Comparison of ENCODE assay signal across 17 mouse cellular contexts in the genomic region with DNA sequence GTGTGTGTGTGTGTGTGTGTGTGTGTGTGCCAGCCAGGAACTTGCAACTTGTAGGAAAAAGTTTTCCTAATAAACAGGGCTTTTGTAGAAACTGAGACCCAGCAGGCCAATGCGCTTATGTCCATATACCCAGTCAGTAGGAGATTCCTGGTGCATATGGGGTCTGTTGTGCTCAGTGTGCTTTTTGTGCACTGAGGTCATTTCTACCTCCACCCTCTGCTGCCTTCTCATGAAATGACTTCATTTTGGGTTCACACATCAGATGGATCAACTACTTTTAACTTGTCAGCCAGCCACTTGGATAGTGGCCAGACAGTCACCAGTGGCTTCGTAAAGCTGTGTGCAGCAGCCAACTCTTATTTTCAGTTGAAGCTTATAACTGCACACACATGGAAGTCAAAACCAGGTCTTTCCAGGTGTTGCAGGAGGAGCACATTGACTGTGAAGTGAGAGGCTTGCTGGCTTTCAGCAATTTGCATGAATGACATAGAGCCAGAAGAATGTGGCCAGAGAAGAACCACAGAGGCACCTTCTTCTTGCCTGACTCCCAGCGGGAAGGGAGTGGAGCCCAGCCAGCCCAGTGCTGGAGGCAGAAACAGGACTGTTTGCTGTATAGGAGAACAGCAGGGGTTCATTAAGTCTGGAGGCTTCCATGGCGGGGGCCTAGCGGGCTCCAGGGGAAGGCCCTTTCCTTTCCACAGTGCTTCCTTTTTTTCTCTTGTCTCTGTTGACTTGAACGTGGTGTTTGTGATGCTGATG. TPM values are rescaled to one million over a fixed set of nuclear protein-coding genes. Genes with fewer than 3 reads are reported as not detected.
DNase-seq lines count a peak whose midpoint lies in the region; ATAC-seq and TF ChIP-seq lines count a peak whose summit lies in the region.
"Had no signal": no experiment of that assay in that cellular context is flagged by ENCODE, and none has a peak within 500 bp of the region (broad histone marks: within the 10 kb centered on the region; RNA-seq: fewer than 3 reads in every experiment).

No protein-coding gene starts in this region.

- no peak overlapping the region for H3K4me3 ChIP-seq in kidney, embryonic 14.5 days (ENCODE audit: low read length)
- H3K4me3 ChIP-seq in CH12.LX (replicated peaks in 1 of 3; ENCODE audit: low read depth in 2 of 3, low read length in 2 of 3, poor library complexity in 1 of 3), result no peak overlapping the region
- H3K4me3 ChIP-seq in forebrain, embryonic 10.5 days, result no peak overlapping the region
- H3K4me3 ChIP-seq in hindbrain, embryonic 13.5 days, result no peak overlapping the region
- H3K4me3 ChIP-seq: midbrain, embryonic 12.5 days; stomach, embryonic 15.5 days had no signal

- H3K79me2 ChIP-seq in CH12.LX (replicated peaks; ENCODE audit: control insufficient read depth, extremely low read depth, insufficient read depth, poor library complexity, severe bottlenecking), result no peaks in the 10 kb centered on the region

- peaks cover 4% of the 10 kb centered on the region; the same call in 1 of the 2 replicates for H3K27me3 ChIP-seq in kidney, embryonic 14.5 days (ENCODE audit: control insufficient read depth, insufficient read depth, low read length)
- H3K27me3 ChIP-seq in CH12.LX (replicated peaks), result no peaks in the 10 kb centered on the region
- H3K27me3 ChIP-seq in forebrain, embryonic 10.5 days (ENCODE audit: poor library complexity, severe bottlenecking), result peaks cover 5% of the 10 kb centered on the region
- H3K27me3 ChIP-seq in hindbrain, embryonic 13.5 days, result peaks cover 5% of the 10 kb centered on the region; the same call in 1 of the 2 replicates
- H3K27me3 ChIP-seq: stomach, embryonic 15.5 days had no signal

- no peak for TF ChIP-seq RAD21 in CH12.LX (IDR thresholded peaks at IDR 0.05; ENCODE audit: low read depth, low read length)

- TF ChIP-seq EP300 in CH12.LX (IDR thresholded peaks at IDR 0.05; ENCODE audit: low read length), result no peak

- no peak overlapping the region for H3K9ac ChIP-seq in kidney, embryonic 14.5 days (ENCODE audit: low read depth, low read length)
- H3K9ac ChIP-seq in CH12.LX (ENCODE audit: insufficient read depth, low read depth), result no peak overlapping the region
- no peak overlapping the region for H3K9ac ChIP-seq in hindbrain, embryonic 13.5 days
- H3K9ac ChIP-seq: liver, postnatal 0 days; midbrain, embryonic 12.5 days; stomach, embryonic 15.5 days had no signal

- in situ Hi-C loops in CH12.LX (cut with MboI; ENCODE audit: low pct_ligation_motif_present, low pct_unique_long_range_greater_than_20kb, low sequenced_read_pairs), result no loop called here

- H3K36me3 ChIP-seq in kidney, embryonic 14.5 days (ENCODE audit: control insufficient read depth, insufficient read depth, low read length), result no peaks in the 10 kb centered on the region
- H3K36me3 ChIP-seq in CH12.LX (replicated peaks in 1 of 2; ENCODE audit: control insufficient read depth in 1 of 2, insufficient read depth in 1 of 2, low read length in 1 of 2), result no peaks in the 10 kb centered on the region
- H3K36me3 ChIP-seq in forebrain, embryonic 10.5 days (replicated peaks), result no peaks in the 10 kb centered on the region
- H3K36me3 ChIP-seq in hindbrain, embryonic 13.5 days, result no peaks in the 10 kb centered on the region
- H3K36me3 ChIP-seq: G1E; midbrain, embryonic 12.5 days; stomach, embryonic 15.5 days had no signal

- H3K4me2 ChIP-seq in kidney, embryonic 14.5 days (replicated peaks; ENCODE audit: low read depth, low read length), result no peak overlapping the region
- H3K4me2 ChIP-seq in CH12.LX (ENCODE audit: insufficient read depth, low read depth, poor library complexity, severe bottlenecking), result no peak overlapping the region
- no peak overlapping the region for H3K4me2 ChIP-seq in hindbrain, embryonic 13.5 days
- H3K4me2 ChIP-seq: midbrain, embryonic 12.5 days; stomach, embryonic 15.5 days had no signal

- dilution Hi-C loops in CH12.LX (cut with MboI; ENCODE audit: extremely low pct_ligation_motif_present, extremely low pct_unique_long_range_greater_than_20kb, low sequenced_read_pairs), result no loop called here

- no peak for TF ChIP-seq POLR2A in CH12.LX (IDR thresholded peaks at IDR 0.05; ENCODE audit: low read depth, low read length)

- peak; percentile 17 for DNase-seq in kidney, adult 11 months
- DNase-seq in CH12.LX (ENCODE audit: extremely low read depth), result peak; percentile 48
- DNase-seq in NIH3T3 (ENCODE audit: low read depth), result peak; percentile 68
- DNase-seq in kidney, postnatal 10 days, result peak; percentile 39
- DNase-seq in forebrain, embryonic 10.5 days (ENCODE audit: extremely low spot score, low spot score), result no peak
- DNase-seq in yolk sac, embryonic 10.5 days (ENCODE audit: low spot score), result no peak
- DNase-seq: adrenal gland, postnatal 25 days; cerebellum, adult 9-10 months; liver, postnatal 0 days had no signal

- ATAC-seq in kidney, embryonic 14.5 days (ENCODE audit: low FRiP score, low TSS enrichment), result no peak
- no peak for ATAC-seq in hindbrain, embryonic 13.5 days (ENCODE audit: low FRiP score)
- ATAC-seq: liver, postnatal 0 days had no signal

- 50% methylated on average over 6 of the region's 6 CpGs for WGBS in kidney, embryonic 14.5 days
- 38% methylated on average over 6 of the region's 6 CpGs for WGBS in forebrain, embryonic 10.5 days
- 37% methylated on average over 6 of the region's 6 CpGs for WGBS in hindbrain, embryonic 13.5 days

- TF ChIP-seq CTCF in CH12.LX (conservative IDR thresholded peaks at IDR 0.05 in 1 of 2, IDR thresholded peaks at IDR 0.05 in 1 of 2; ENCODE audit: low read depth in 2 of 2, low read length in 2 of 2), result no peak

- 0 out of 2 replicates have a peak, but pooled peaks cover 7% of the 10 kb centered on the region for H3K4me1 ChIP-seq in kidney, embryonic 14.5 days (ENCODE audit: control insufficient read depth, insufficient read depth, low read length)
- peaks cover 0 to 16% of the 10 kb centered on the region in 2 experiments; a peak in 2 of 4 replicates for H3K4me1 ChIP-seq in CH12.LX (ENCODE audit: control insufficient read depth in 1 of 2, insufficient read depth in 2 of 2)
- H3K4me1 ChIP-seq in forebrain, embryonic 10.5 days, result peaks cover 16% of the 10 kb centered on the region
- no peaks in the 10 kb centered on the region; the same call in 1 of the 2 replicates for H3K4me1 ChIP-seq in hindbrain, embryonic 13.5 days (replicated peaks)
- H3K4me1 ChIP-seq: midbrain, embryonic 12.5 days had no signal

- no peak overlapping the region for H3K27ac ChIP-seq in kidney, embryonic 14.5 days (ENCODE audit: low read depth, low read length)
- no peak overlapping the region for H3K27ac ChIP-seq in CH12.LX (ENCODE audit: insufficient read depth, low read depth)
- H3K27ac ChIP-seq in forebrain, embryonic 10.5 days, result no peak overlapping the region
- H3K27ac ChIP-seq in hindbrain, embryonic 13.5 days, result no peak overlapping the region
- H3K27ac ChIP-seq: kidney, postnatal 0 days; midbrain, embryonic 12.5 days; stomach, embryonic 15.5 days had no signal

- H3K9me3 ChIP-seq in kidney, embryonic 14.5 days (ENCODE audit: control insufficient read depth, low read length), result no peaks in the 10 kb centered on the region
- H3K9me3 ChIP-seq in CH12.LX (replicated peaks; ENCODE audit: low read length), result peaks cover 15% of the 10 kb centered on the region
- H3K9me3 ChIP-seq in forebrain, embryonic 10.5 days, result no peaks in the 10 kb centered on the region
- no peaks in the 10 kb centered on the region for H3K9me3 ChIP-seq in hindbrain, embryonic 13.5 days
- H3K9me3 ChIP-seq: G1E; midbrain, embryonic 12.5 days; stomach, embryonic 15.5 days had no signal

TF ChIP-seq in CH12.LX, 34 proteins besides CTCF, POLR2A, EP300 and RAD21:
- no peak for TF ChIP-seq MEF2A (IDR thresholded peaks at IDR 0.05; ENCODE audit: borderline replicate concordance, low read depth, low read length)
- TF ChIP-seq MYC (IDR thresholded peaks at IDR 0.05; ENCODE audit: low read depth, low read length), result no peak
- TF ChIP-seq ETS1 (conservative IDR thresholded peaks at IDR 0.05; ENCODE audit: low read depth, low read length), result no peak; the same call in 1 of the 2 replicates
- TF ChIP-seq MAZ (IDR thresholded peaks at IDR 0.05; ENCODE audit: low read depth, low read length), result no peak
- TF ChIP-seq RCOR1 (conservative IDR thresholded peaks at IDR 0.05; ENCODE audit: low read depth, low read length), result 0 out of 2 replicates have a peak, but pooled peaks have one; percentile 19
- peak; percentile 25; the same call in 1 of the 2 replicates for TF ChIP-seq IRF4 (IDR thresholded peaks at IDR 0.05; ENCODE audit: low read depth, low read length)
- 0 out of 2 replicates have a peak, but pooled peaks have one; percentile 17 for TF ChIP-seq SIN3A (IDR thresholded peaks at IDR 0.05; ENCODE audit: low read length)
- no peak for TF ChIP-seq ZKSCAN1 (IDR thresholded peaks at IDR 0.05; ENCODE audit: borderline replicate concordance, low read depth, low read length)
- TF ChIP-seq UBTF (IDR thresholded peaks at IDR 0.05; ENCODE audit: low read depth, low read length), result no peak
- no peak for TF ChIP-seq CHD2 (IDR thresholded peaks at IDR 0.05; ENCODE audit: low read length)
- peak; percentile 42 for TF ChIP-seq BHLHE40 (IDR thresholded peaks at IDR 0.05; ENCODE audit: low read depth, low read length)

RNA-seq across cellular contexts. Expression of a gene that starts 5.7 kb away (rescaled TPM):
- 12.8 and 23.9 TPM in 2 replicates for polyA plus RNA-seq in kidney, embryonic 14.5 days (2014; fragmentation: Nextera tagmentation; extraction: Ambion mirVana)
- 0.08 and 0.17 TPM in 2 replicates for total RNA-seq in CH12.LX (2012; rRNA removed)
- 0.23 and 0.28 TPM in 2 replicates for total RNA-seq in CH12.LX (2014; rRNA removed)
- 0.19 and 0.24 TPM in 2 replicates for polyA plus RNA-seq in CH12.LX (2012; ENCODE audit: insufficient read length, low read depth)
- polyA plus RNA-seq in forebrain, embryonic 10.5 days (2016; fragmentation: Nextera tagmentation; extraction: Ambion mirVana), result 0.20 and 0.38 TPM in 2 replicates
- polyA plus RNA-seq in hindbrain, embryonic 13.5 days (2015; fragmentation: Nextera tagmentation; extraction: Ambion mirVana), result 4.5 and 5.8 TPM in 2 replicates
- total RNA-seq: granulocyte monocyte progenitor cell, adult 5-6 weeks; hematopoietic stem cell, adult 5-6 weeks had no signal
- polyA plus RNA-seq: G1E had no signal

Comparison
In these comparisons a context has a peak if more than half of its experiments do, and no peak if none do; other contexts are left out.
1. DNase-seq: peak in kidney, adult 11 months (single experiment), CH12.LX (single experiment), NIH3T3 (single experiment) and kidney, postnatal 10 days (single experiment); none in forebrain, embryonic 10.5 days (single experiment) and yolk sac, embryonic 10.5 days (single experiment).